Comparison of ENCODE assay signal across 8 mouse cellular contexts in the genomic region with DNA sequence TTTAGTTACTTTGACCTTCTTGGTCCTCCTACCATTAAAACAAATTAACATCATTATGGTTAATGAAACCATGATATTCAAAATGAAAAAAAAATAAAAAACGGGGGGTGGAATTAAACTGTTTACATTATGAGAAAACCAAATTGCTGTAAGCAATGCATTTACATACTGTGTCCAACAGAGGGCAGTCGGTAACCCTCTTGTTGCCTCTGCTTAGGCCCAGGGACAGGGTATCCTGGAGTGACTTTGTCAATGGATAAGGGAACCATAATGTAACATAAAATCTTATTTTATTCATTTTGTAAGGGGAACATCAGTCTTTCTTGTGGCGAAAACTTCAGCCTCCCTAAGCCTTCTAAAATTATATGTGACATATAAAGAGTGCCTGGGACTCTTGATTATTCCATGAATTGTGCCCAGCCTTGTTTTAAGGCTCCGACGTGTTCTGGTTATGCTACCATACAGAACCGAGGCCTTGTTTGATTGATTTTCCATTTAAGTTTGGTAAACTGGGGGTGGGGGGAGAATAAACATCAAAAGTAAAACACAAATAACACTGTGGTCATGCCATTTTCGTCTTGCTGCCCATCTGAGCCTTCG.
A peak's percentile ranks its signal among the peaks of the same experiment; 100 is the strongest.
DNase-seq lines count a peak whose midpoint lies in the region; ATAC-seq lines count a peak whose summit lies in the region.

No protein-coding gene starts in this region.

- ATAC-seq in midbrain, embryonic 12.5 days (ENCODE audit: low FRiP score, low read depth) = peak; percentile 75
- ATAC-seq in midbrain, embryonic 16.5 days = no peak

- H3K9ac ChIP-seq in midbrain, embryonic 12.5 days (replicated peaks) = no peak overlapping the region
- H3K9ac ChIP-seq in midbrain, embryonic 16.5 days (ENCODE audit: low read depth, low read length) = no peak overlapping the region

- 60% methylated on average over 8 of the region's 8 CpGs for WGBS in midbrain, embryonic 12.5 days
- 66% methylated on average over 8 of the region's 8 CpGs for WGBS in midbrain, embryonic 16.5 days

- H3K4me2 ChIP-seq in midbrain, embryonic 12.5 days (replicated peaks) = no peak overlapping the region
- no peak overlapping the region for H3K4me2 ChIP-seq in midbrain, embryonic 16.5 days (ENCODE audit: low read length)

- H3K27ac ChIP-seq in midbrain, embryonic 12.5 days (replicated peaks) = no peak overlapping the region
- H3K27ac ChIP-seq in midbrain, embryonic 16.5 days (ENCODE audit: low read length) = no peak overlapping the region

- H3K27me3 ChIP-seq in midbrain, embryonic 12.5 days = no peaks in the 10 kb centered on the region
- no peaks in the 10 kb centered on the region for H3K27me3 ChIP-seq in midbrain, embryonic 16.5 days (ENCODE audit: control insufficient read depth, insufficient read depth, low read depth, low read length)

- no peaks in the 10 kb centered on the region for H3K9me3 ChIP-seq in midbrain, embryonic 12.5 days
- H3K9me3 ChIP-seq in midbrain, embryonic 16.5 days (replicated peaks; ENCODE audit: control insufficient read depth, low read length, poor library complexity, severe bottlenecking) = no peaks in the 10 kb centered on the region

- no peak overlapping the region for H3K4me3 ChIP-seq in midbrain, embryonic 12.5 days
- H3K4me3 ChIP-seq in midbrain, embryonic 16.5 days (ENCODE audit: low read depth, low read length) = no peak overlapping the region

- no peaks in the 10 kb centered on the region for H3K36me3 ChIP-seq in midbrain, embryonic 12.5 days
- no peaks in the 10 kb centered on the region for H3K36me3 ChIP-seq in midbrain, embryonic 16.5 days (ENCODE audit: control insufficient read depth, insufficient read depth, low read length)

- H3K4me1 ChIP-seq in midbrain, embryonic 12.5 days = peaks cover 4% of the 10 kb centered on the region; the same call in 1 of the 2 replicates
- 0 out of 2 replicates have a peak, but pooled peaks cover 3% of the 10 kb centered on the region for H3K4me1 ChIP-seq in midbrain, embryonic 16.5 days (ENCODE audit: control insufficient read depth, insufficient read depth, low read length)

- DNase-seq in cerebellum, postnatal 14 days = peak; percentile 46 to 55
- no peak for DNase-seq in cerebellum, adult 8-10 months
- DNase-seq in embryo, embryonic 10.5 days (ENCODE audit: low spot score) = peak; percentile 75
- peak; percentile 23 for DNase-seq in lung, postnatal 10 days
- no peak for DNase-seq in layer of hippocampus, adult 9-11 months
- no peak for DNase-seq in ovary, postnatal 14 days (ENCODE audit: low spot score)

Comparison
In these comparisons a context has a peak if more than half of its experiments do, and no peak if none do; other contexts are left out.
1. DNase-seq: peak in cerebellum, postnatal 14 days (2 of 2), embryo, embryonic 10.5 days (single experiment) and lung, postnatal 10 days (single experiment); none in cerebellum, adult 8-10 months (single experiment), layer of hippocampus, adult 9-11 months (single experiment) and ovary, postnatal 14 days (single experiment).